Mouse (Mus musculus) bone marrow, adult 2 months (tissue): ENCODE data around the gene Mfap3l. TPM values are rescaled to one million over a fixed set of nuclear protein-coding genes. Genes with fewer than 3 reads are reported as not detected.

Experiments used
- H3K27ac ChIP-seq: fragments of 200-500 bp; 2 replicates; pipeline ENCODE4 v1.5.1; 2012; ENCODE audit warnings: low read depth, mild to moderate bottlenecking, control low read depth, inconsistent platforms, low read length; ENCODE audit not compliant: control insufficient read depth, poor library complexity, insufficient read depth
- H3K4me1 ChIP-seq: fragments of 200-500 bp; 2 replicates; pipeline ENCODE4 v1.6.1; 2011; ENCODE audit warnings: low read length; ENCODE audit not compliant: control insufficient read depth, insufficient read depth
- H3K4me3 ChIP-seq: fragments of 200-500 bp; replicated peaks from 2 replicates; pipeline ENCODE3; 2011; ENCODE audit warnings: mild to moderate bottlenecking, low read depth, low read length, control low read depth; ENCODE audit not compliant: control insufficient read depth
- CTCF ChIP-seq: fragments of 200-500 bp; IDR thresholded peaks from 2 replicates; pipeline ENCODE4 v1.5.1; 2011; ENCODE audit warnings: low read length, control low read depth; ENCODE audit not compliant: control insufficient read depth, insufficient read depth
- POLR2A ChIP-seq: fragments of 200-500 bp; IDR thresholded peaks from 2 replicates; pipeline ENCODE4 v1.6.1; 2011; ENCODE audit warnings: low read depth, mild to moderate bottlenecking, control low read depth, low read length, borderline replicate concordance; ENCODE audit not compliant: control insufficient read depth
- WGBS: fragments of 180-500 bp; shearing (Covaris S2); methylation state at CpG from one replicate; pipeline ENCODE4 v1.1.7; 2018; 5-methylcytosine and 5-hydroxymethylcytosine counted together
- polyA plus RNA-seq: library from polyadenylated mRNA; stranded (reverse); fragments of >200 nt; gene quantifications from 2 replicates; pipeline ENCODE4 v1.2.4, GENCODE M21; 2011; ENCODE audit warnings: low replicate concordance; ENCODE audit not compliant: missing spikeins, insufficient read depth, insufficient read length

Mfap3l gene
- polyA plus RNA-seq, 1 experiment = 5.7 TPM

DNA sequence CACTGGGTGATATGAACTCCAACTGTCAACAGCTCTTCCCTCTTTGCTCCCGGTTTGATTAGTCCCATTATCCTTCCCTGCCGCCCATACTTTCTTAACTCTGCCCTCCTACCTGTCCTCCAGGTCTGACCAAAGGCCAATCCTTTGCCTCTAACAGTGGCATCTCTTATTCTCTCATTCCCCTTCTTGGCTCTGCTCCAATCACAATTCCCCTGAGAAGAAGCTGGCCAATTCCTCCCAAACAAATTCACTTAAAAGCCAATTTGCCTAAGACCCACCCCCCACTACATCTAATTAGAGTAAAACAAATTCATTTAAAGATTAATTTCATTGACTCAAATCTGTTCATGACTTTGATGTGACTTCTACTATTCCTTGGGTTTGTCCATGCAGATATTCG lies 86.1 kb downstream of the Mfap3l start:
- no peak overlapping the region for H3K27ac ChIP-seq
- 80% methylated on average over 3 of the region's 3 CpGs for whole genome bisulfite sequencing
- no peak overlapping the region for H3K4me3 ChIP-seq
- no peaks in the 10 kb centered on the region for H3K4me1 ChIP-seq
- TF ChIP-seq CTCF (no peak), POLR2A (no peak)

Other genes with a start within 250 kb of the Mfap3l start
- not detected in 2 replicates for gene Gm10283, start 129.6 kb upstream of the Mfap3l start, polyA plus RNA-seq
- not detected in 2 replicates for gene Aadat, start 126.9 kb upstream of the Mfap3l start, polyA plus RNA-seq